Mouse (Mus musculus) MEL (cell line): ENCODE measurements at regions not wholly inside any gene's neighbourhood (a gene's known extent, or its start where the extent isn't known, plus 50 kb on each side); places are given as distances from the start of the nearest gene placed in this dataset.
A peak's percentile ranks its signal among the peaks of the same experiment; 100 is the strongest.

Source experiments
- DNase-seq: peaks from one replicate; pipeline ENCODE4 v3.0.0; 2011; ENCODE audit warnings: low read depth, low spot score
- H3K27ac ChIP-seq: 2 replicates; pipeline ENCODE4 v1.5.1; 2012; ENCODE audit warnings: low read depth, mild to moderate bottlenecking, control low read depth, low read length, moderate library complexity; ENCODE audit not compliant: control insufficient read depth
- H3K27me3 ChIP-seq, 2 experiments: fragments of 150-350 bp in 1 of 2; sonication (generic) in 1 of 2; 2 replicates each; pipeline ENCODE4 v1.6.1; 2012; ENCODE audit warnings: low read length in 2 of 2, mild to moderate bottlenecking in 2 of 2, improper control_type of control experiment in 1 of 2, moderate library complexity in 1 of 2; ENCODE audit not compliant: insufficient read depth in 2 of 2, control insufficient read depth in 1 of 2
- H3K36me3 ChIP-seq, 2 experiments: 2 replicates each; pipeline ENCODE4 v1.6.1; 2012 to 2014; ENCODE audit warnings: low read length in 2 of 2, improper control_type of control experiment in 1 of 2, inconsistent platforms in 1 of 2, mild to moderate bottlenecking in 1 of 2; ENCODE audit not compliant: insufficient read depth in 2 of 2, control insufficient read depth in 1 of 2
- H3K4me1 ChIP-seq, 2 experiments: fragments of 150-350 bp in 1 of 2; sonication (generic) in 1 of 2; 2 replicates each; pipeline ENCODE4 v1.6.1; 2012; ENCODE audit warnings: low read length in 2 of 2, improper control_type of control experiment in 1 of 2, mild to moderate bottlenecking in 1 of 2; ENCODE audit not compliant: insufficient read depth in 2 of 2, control insufficient read depth in 1 of 2
- H3K4me3 ChIP-seq, 2 experiments: fragments of 150-350 bp in 1 of 2; sonication (generic) in 1 of 2; 2 replicates each; pipeline ENCODE4 v1.5.1; 2012; ENCODE audit warnings: low read depth in 2 of 2, low read length in 2 of 2, mild to moderate bottlenecking in 2 of 2, moderate library complexity in 2 of 2, control low read depth in 1 of 2, improper control_type of control experiment in 1 of 2; ENCODE audit not compliant: control insufficient read depth in 1 of 2, insufficient read depth in 1 of 2
- H3K79me2 ChIP-seq: 2 replicates; pipeline ENCODE4 v1.6.1; 2012; ENCODE audit warnings: mild to moderate bottlenecking, low read length, moderate library complexity; ENCODE audit not compliant: control insufficient read depth, poor library complexity, insufficient read depth
- H3K9ac ChIP-seq: 2 replicates; pipeline ENCODE4 v1.6.1; 2012; ENCODE audit warnings: low read depth, mild to moderate bottlenecking, control low read depth, low read length, moderate library complexity; ENCODE audit not compliant: control insufficient read depth, poor library complexity, severe bottlenecking
- H3K9me3 ChIP-seq: fragments of 150-350 bp; sonication (generic); replicated peaks from 2 replicates; pipeline ENCODE4 v1.6.1; 2012; ENCODE audit warnings: mild to moderate bottlenecking, low read length, improper control_type of control experiment, moderate library complexity; ENCODE audit not compliant: insufficient read depth
- CTCF ChIP-seq, 3 experiments: IDR thresholded peaks in 2 of 3; conservative IDR thresholded peaks in 1 of 3; 2 replicates each; pipeline ENCODE4 v1.5.1; 2011 to 2012; ENCODE audit warnings: low read length in 3 of 3, low read depth in 2 of 3, mild to moderate bottlenecking in 2 of 3, improper control_type of control experiment in 1 of 3, inconsistent platforms in 1 of 3, mixed read lengths in 1 of 3, moderate library complexity in 1 of 3; ENCODE audit not compliant: control insufficient read depth in 1 of 3, insufficient read depth in 1 of 3, poor library complexity in 1 of 3, severe bottlenecking in 1 of 3
- ELF1 ChIP-seq: IDR thresholded peaks from 2 replicates; pipeline ENCODE4 v1.6.1; 2014; ENCODE audit warnings: low read depth, mild to moderate bottlenecking, inconsistent platforms, low read length, improper control_type of control experiment, moderate library complexity
- ETS1 ChIP-seq: IDR thresholded peaks from 2 replicates; pipeline ENCODE4 v1.6.1; 2012; ENCODE audit warnings: low read depth, mild to moderate bottlenecking, inconsistent platforms, low read length, improper control_type of control experiment, moderate library complexity
- JUND ChIP-seq: IDR thresholded peaks from 2 replicates; pipeline ENCODE4 v1.6.1; 2011; ENCODE audit warnings: low read depth, mild to moderate bottlenecking, improper control_type of control experiment, low read length
- MAFK ChIP-seq: IDR thresholded peaks from 2 replicates; pipeline ENCODE4 v1.6.1; 2011; ENCODE audit warnings: low read depth, mild to moderate bottlenecking, low read length, improper control_type of control experiment, borderline replicate concordance
- MAZ ChIP-seq: IDR thresholded peaks from 2 replicates; pipeline ENCODE4 v1.6.1; 2012; ENCODE audit warnings: low read depth, mild to moderate bottlenecking, inconsistent platforms, low read length, improper control_type of control experiment
- MXI1 ChIP-seq: IDR thresholded peaks from 2 replicates; pipeline ENCODE4 v1.6.1; 2011; ENCODE audit warnings: mild to moderate bottlenecking, low read depth, low read length, improper control_type of control experiment
- MYB ChIP-seq: IDR thresholded peaks from 2 replicates; pipeline ENCODE4 v1.6.1; 2011; ENCODE audit warnings: mild to moderate bottlenecking, low read depth, low read length, improper control_type of control experiment
- POLR2AphosphoS2 ChIP-seq: IDR thresholded peaks from 2 replicates; pipeline ENCODE4 v1.6.1; 2011; ENCODE audit warnings: low read length, improper control_type of control experiment
- RCOR1 ChIP-seq: IDR thresholded peaks from 2 replicates; pipeline ENCODE4 v1.6.1; 2012; ENCODE audit warnings: low read depth, mild to moderate bottlenecking, inconsistent platforms, low read length, improper control_type of control experiment
- SIN3A ChIP-seq: IDR thresholded peaks from 2 replicates; pipeline ENCODE4 v1.6.1; 2012; ENCODE audit warnings: low read length, improper control_type of control experiment, inconsistent platforms
- SMC3 ChIP-seq: IDR thresholded peaks from 2 replicates; pipeline ENCODE4 v1.6.1; 2011; ENCODE audit warnings: low read depth, low read length, improper control_type of control experiment
- TAL1 ChIP-seq: IDR thresholded peaks from 2 replicates; pipeline ENCODE4 v1.6.1; 2012; ENCODE audit warnings: mild to moderate bottlenecking, inconsistent platforms, low read length, moderate library complexity, mixed read lengths
- TCF12 ChIP-seq: IDR thresholded peaks from 2 replicates; pipeline ENCODE4 v1.6.1; 2014; ENCODE audit warnings: low read depth, mild to moderate bottlenecking, inconsistent platforms, low read length, improper control_type of control experiment, moderate library complexity
- USF1 ChIP-seq: IDR thresholded peaks from 2 replicates; pipeline ENCODE4 v1.6.1; 2014; ENCODE audit warnings: low read depth, mild to moderate bottlenecking, inconsistent platforms, low read length, improper control_type of control experiment, moderate library complexity
- USF2 ChIP-seq, 2 experiments: IDR thresholded peaks; 2 replicates each; pipeline ENCODE4 v1.6.1; 2011 to 2012; ENCODE audit warnings: improper control_type of control experiment in 2 of 2, low read length in 2 of 2, borderline replicate concordance in 1 of 2, inconsistent platforms in 1 of 2, low read depth in 1 of 2, mild to moderate bottlenecking in 1 of 2; ENCODE audit not compliant: insufficient read depth in 1 of 2

GRCm38 (mm10) chr12:109400041-109400440 is 52.6 kb upstream of the Dlk1 start:
- TF ChIP-seq JUND (no peak), USF1 (no peak), SIN3A (no peak), MAFK (no peak), TAL1 (no peak), ETS1 (no peak), MYB (no peak), ELF1 (no peak), TCF12 (no peak), SMC3 (no peak), POLR2AphosphoS2 (no peak), RCOR1 (no peak), USF2 (IDR thresholded peaks at IDR 0.05; ENCODE audit: borderline replicate concordance in 1 of 2, insufficient read depth in 1 of 2, low read depth in 1 of 2, low read length in 2 of 2) (no peak), MXI1 (no peak)
- TF ChIP-seq, all 39 proteins: peak for 0
- H3K4me1 ChIP-seq, result no peaks in the 10 kb centered on the region
- no peak overlapping the region for H3K9ac ChIP-seq
- no peaks in the 10 kb centered on the region for H3K9me3 ChIP-seq
- no peaks in the 10 kb centered on the region for H3K36me3 ChIP-seq
- no peak for DNase-seq
- H3K79me2 ChIP-seq, result no peaks in the 10 kb centered on the region
- no peak overlapping the region for H3K27ac ChIP-seq
- H3K4me3 ChIP-seq, result no peak overlapping the region
- H3K27me3 ChIP-seq, result no peaks in the 10 kb centered on the region

GRCm38 (mm10) chr12:109400936-109401586 is 51.6 kb upstream of the Dlk1 start:
- Histone ChIP-seq H3K79me2 (no peaks in the 10 kb centered on the region), H3K27me3 (no peaks in the 10 kb centered on the region), H3K36me3 (no peaks in the 10 kb centered on the region), H3K9me3 (no peaks in the 10 kb centered on the region), H3K4me3 (no peak overlapping the region), H3K9ac (no peak overlapping the region), H3K27ac (no peak overlapping the region), H3K4me1 (no peaks in the 10 kb centered on the region)
- no peak for DNase-seq
- TF ChIP-seq MAZ, result no peak
- TF ChIP-seq CTCF (IDR thresholded peaks at IDR 0.05 in 2 of 3, conservative IDR thresholded peaks at IDR 0.05 in 1 of 3; ENCODE audit: control insufficient read depth in 1 of 3, insufficient read depth in 1 of 3, low read depth in 2 of 3, low read length in 3 of 3, poor library complexity in 1 of 3, severe bottlenecking in 1 of 3), result peak in 2 of 3 experiments; percentile 3 to 13; a peak in 2 of 6 replicates
